Mouse (Mus musculus) CH12.LX (cell line): ENCODE results near the gene Bmp10. TPM values are rescaled to one million over a fixed set of nuclear protein-coding genes. Genes with fewer than 3 reads are reported as not detected.

Experiments used
- DNase-seq: peaks from one replicate; pipeline ENCODE4 v3.0.0-alpha.2; 2013; ENCODE audit errors: extremely low read depth
- H3K27ac ChIP-seq: 2 replicates; pipeline ENCODE4 v1.5.1; 2012; ENCODE audit warnings: low read depth, mild to moderate bottlenecking, control low read depth, moderate library complexity; ENCODE audit not compliant: insufficient read depth
- H3K27me3 ChIP-seq: replicated peaks from 2 replicates; pipeline ENCODE3; 2012; ENCODE audit warnings: inconsistent platforms
- H3K36me3 ChIP-seq, 2 experiments: replicated peaks in 1 of 2; 2 replicates each; pipeline versions ENCODE3 to v1.6.1; 2012; ENCODE audit warnings: inconsistent platforms in 1 of 2, low read length in 1 of 2, mild to moderate bottlenecking in 1 of 2, mixed read lengths in 1 of 2, moderate library complexity in 1 of 2; ENCODE audit not compliant: control insufficient read depth in 1 of 2, insufficient read depth in 1 of 2
- H3K4me1 ChIP-seq, 2 experiments: 2 replicates each; pipeline ENCODE4 v1.6.1; 2012; ENCODE audit warnings: inconsistent platforms in 1 of 2, moderate library complexity in 1 of 2; ENCODE audit not compliant: insufficient read depth in 2 of 2, control insufficient read depth in 1 of 2
- H3K4me2 ChIP-seq: 2 replicates; pipeline ENCODE4 v1.6.1; 2012; ENCODE audit warnings: low read depth, mild to moderate bottlenecking, control low read depth; ENCODE audit not compliant: poor library complexity, insufficient read depth, severe bottlenecking
- H3K4me3 ChIP-seq, 3 experiments: fragments of 150-350 bp in 1 of 3; sonication (generic) in 1 of 3; replicated peaks in 1 of 3; 2 replicates each; pipeline versions ENCODE3 to v1.5.1; 2011 to 2012; ENCODE audit warnings: low read depth in 2 of 3, low read length in 2 of 3, mild to moderate bottlenecking in 2 of 3, moderate library complexity in 2 of 3, control low read depth in 1 of 3, improper control_type of control experiment in 1 of 3, inconsistent platforms in 1 of 3, mixed read lengths in 1 of 3; ENCODE audit not compliant: poor library complexity in 1 of 3
- H3K79me2 ChIP-seq: replicated peaks from 2 replicates; pipeline ENCODE4 v1.6.1; 2012; ENCODE audit warnings: mild to moderate bottlenecking, moderate library complexity; ENCODE audit not compliant: control insufficient read depth, poor library complexity, insufficient read depth, severe bottlenecking; ENCODE audit errors: extremely low read depth
- H3K9ac ChIP-seq: 2 replicates; pipeline ENCODE4 v1.6.1; 2012; ENCODE audit warnings: low read depth, mild to moderate bottlenecking, control low read depth, moderate library complexity; ENCODE audit not compliant: insufficient read depth
- H3K9me3 ChIP-seq: replicated peaks from 2 replicates; pipeline ENCODE3; 2012; ENCODE audit warnings: low read length, inconsistent platforms, mixed read lengths
- CHD1 ChIP-seq: IDR thresholded peaks from 2 replicates; pipeline ENCODE4 v1.6.1; 2012; ENCODE audit warnings: low read depth, low read length, improper control_type of control experiment, inconsistent platforms
- CTCF ChIP-seq, 2 experiments: IDR thresholded peaks in 1 of 2; conservative IDR thresholded peaks in 1 of 2; 2 replicates each; pipeline ENCODE4 v1.5.1; 2011 to 2012; ENCODE audit warnings: low read depth in 2 of 2, low read length in 2 of 2, improper control_type of control experiment in 1 of 2, inconsistent platforms in 1 of 2, mild to moderate bottlenecking in 1 of 2, moderate library complexity in 1 of 2
- E2F4 ChIP-seq: IDR thresholded peaks from 2 replicates; pipeline ENCODE4 v1.6.1; 2011; ENCODE audit warnings: low read depth, low read length, improper control_type of control experiment; ENCODE audit not compliant: insufficient replicate concordance
- ETS1 ChIP-seq: conservative IDR thresholded peaks from 2 replicates; pipeline ENCODE4 v1.6.1; 2012; ENCODE audit warnings: low read depth, mild to moderate bottlenecking, inconsistent platforms, low read length, improper control_type of control experiment, moderate library complexity
- GABPA ChIP-seq: IDR thresholded peaks from 2 replicates; pipeline ENCODE4 v1.6.1; 2012; ENCODE audit warnings: low read depth, low read length, improper control_type of control experiment, inconsistent platforms; ENCODE audit not compliant: insufficient replicate concordance
- HCFC1 ChIP-seq: IDR thresholded peaks from 2 replicates; pipeline ENCODE4 v1.6.1; 2012; ENCODE audit warnings: low read depth, mild to moderate bottlenecking, inconsistent platforms, low read length, improper control_type of control experiment
- IRF4 ChIP-seq: IDR thresholded peaks from 2 replicates; pipeline ENCODE4 v1.6.1; 2014; ENCODE audit warnings: low read depth, mild to moderate bottlenecking, inconsistent platforms, low read length, improper control_type of control experiment
- JUN ChIP-seq: IDR thresholded peaks from 2 replicates; pipeline ENCODE4 v1.6.1; 2011; ENCODE audit warnings: low read depth, mild to moderate bottlenecking, low read length, improper control_type of control experiment, moderate library complexity; ENCODE audit not compliant: insufficient read depth
- JUND ChIP-seq: conservative IDR thresholded peaks from 2 replicates; pipeline ENCODE4 v1.6.1; 2011; ENCODE audit warnings: low read depth, low read length, improper control_type of control experiment
- MAX ChIP-seq: IDR thresholded peaks from 2 replicates; pipeline ENCODE4 v1.6.1; 2011; ENCODE audit warnings: low read length, improper control_type of control experiment
- MAZ ChIP-seq: IDR thresholded peaks from 2 replicates; pipeline ENCODE4 v1.6.1; 2012; ENCODE audit warnings: low read depth, mild to moderate bottlenecking, inconsistent platforms, low read length, improper control_type of control experiment, moderate library complexity
- NRF1 ChIP-seq: IDR thresholded peaks from 2 replicates; pipeline ENCODE4 v1.6.1; 2014; ENCODE audit warnings: low read depth, mild to moderate bottlenecking, inconsistent platforms, low read length, improper control_type of control experiment, moderate library complexity
- PAX5 ChIP-seq: IDR thresholded peaks from 2 replicates; pipeline ENCODE4 v1.6.1; 2012; ENCODE audit warnings: low read length, inconsistent platforms, mixed read lengths
- RAD21 ChIP-seq: IDR thresholded peaks from 2 replicates; pipeline ENCODE4 v1.6.1; 2011; ENCODE audit warnings: low read depth, mild to moderate bottlenecking, low read length, improper control_type of control experiment, moderate library complexity
- RCOR1 ChIP-seq: conservative IDR thresholded peaks from 2 replicates; pipeline ENCODE4 v1.6.1; 2012; ENCODE audit warnings: low read depth, mild to moderate bottlenecking, inconsistent platforms, low read length, improper control_type of control experiment
- TBP ChIP-seq: conservative IDR thresholded peaks from 2 replicates; pipeline ENCODE4 v1.6.1; 2011; ENCODE audit warnings: low read depth, low read length, improper control_type of control experiment
- TCF12 ChIP-seq: IDR thresholded peaks from 2 replicates; pipeline ENCODE4 v1.6.1; 2014; ENCODE audit warnings: low read depth, mild to moderate bottlenecking, inconsistent platforms, low read length, improper control_type of control experiment
- ZNF384 ChIP-seq: IDR thresholded peaks from 2 replicates; pipeline ENCODE4 v1.6.1; 2012; ENCODE audit warnings: low read depth, low read length, improper control_type of control experiment, inconsistent platforms
- dilution Hi-C: fragments of 300-500 bp; cut with MboI; formaldehyde crosslinking; loops from 2 replicates; pipeline ENCODE4 v1.14.3; 2020; ENCODE audit warnings: low sequenced_read_pairs; ENCODE audit not compliant: extremely low pct_unique_long_range_greater_than_20kb, extremely low pct_ligation_motif_present
- in situ Hi-C: fragments of 300-500 bp; cut with MboI; formaldehyde crosslinking; loops from 3 replicates; pipeline ENCODE4 v1.14.3; 2019; ENCODE audit warnings: low sequenced_read_pairs, low pct_ligation_motif_present, low pct_unique_long_range_greater_than_20kb, mixed read lengths
- polyA plus RNA-seq: library from polyadenylated mRNA; unstranded; fragments of >175 nt; gene quantifications from 2 replicates; pipeline ENCODE4 v1.2.1, GENCODE M21; 2012; ENCODE audit warnings: low read depth; ENCODE audit not compliant: insufficient read length
- total RNA-seq, 2 experiments: library from RNA; depleted of rRNA; stranded (reverse); fragments of 300-350 nt in 1 of 2; fragments of >200 nt in 1 of 2; gene quantifications; 2 replicates each; pipeline ENCODE4 v1.2.3; 2012 to 2014

The Bmp10 gene
- total and polyA plus RNA-seq, 3 experiments = not detected

DNA sequence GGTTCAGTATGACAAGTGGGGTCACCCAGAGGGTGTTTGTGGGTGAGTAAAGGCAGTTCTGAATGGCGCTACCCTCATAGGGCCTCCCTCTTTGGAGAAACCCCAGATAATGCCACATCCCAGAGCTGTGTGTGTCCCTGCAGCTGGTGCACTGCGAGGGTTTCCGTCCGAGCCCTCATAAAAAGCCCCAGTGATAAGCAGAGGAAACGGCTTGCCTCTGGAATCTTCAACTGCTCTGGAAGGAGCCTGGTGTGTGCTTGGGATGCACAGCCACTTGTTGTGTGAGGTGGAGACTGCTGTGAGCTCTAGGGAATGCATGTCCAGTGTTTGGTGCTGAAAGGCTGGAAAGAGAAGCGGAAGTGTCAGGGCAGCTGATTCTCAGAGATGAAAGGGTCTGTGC lies 27.3 kb upstream of the Bmp10 start:
- H3K36me3 ChIP-seq = no peaks in the 10 kb centered on the region
- H3K4me1 ChIP-seq = peaks cover 7 to 28% of the 10 kb centered on the region in 2 experiments
- H3K79me2 ChIP-seq = no peaks in the 10 kb centered on the region
- dilution Hi-C loops = no loop called here
- no peak for DNase-seq
- H3K27me3 ChIP-seq = no peaks in the 10 kb centered on the region
- H3K27ac ChIP-seq = no peak overlapping the region
- in situ Hi-C loops = no loop called here
- no peak overlapping the region for H3K9ac ChIP-seq
- TF ChIP-seq CHD1 = no peak
- TF ChIP-seq MAZ = no peak
- no peak for TF ChIP-seq ZNF384
- no peak for TF ChIP-seq HCFC1
- no peak for TF ChIP-seq RCOR1
- TF ChIP-seq TCF12 = no peak
- no peak for TF ChIP-seq PAX5
- no peak for TF ChIP-seq E2F4
- peaks cover 2% of the 10 kb centered on the region for H3K9me3 ChIP-seq
- no peak overlapping the region for H3K4me3 ChIP-seq
- H3K4me2 ChIP-seq = no peak overlapping the region

GRCm38 (mm10) chr6:87412011-87412410 lies 16.8 kb upstream of the Bmp10 start:
- H3K27ac ChIP-seq = no peak overlapping the region
- no peaks in the 10 kb centered on the region for H3K36me3 ChIP-seq
- dilution Hi-C loops (no loop called here), in situ Hi-C loops (no loop called here)
- no peak overlapping the region for H3K9ac ChIP-seq
- H3K9me3 ChIP-seq = peaks cover 2% of the 10 kb centered on the region
- DNase-seq = no peak
- no peaks in the 10 kb centered on the region for H3K27me3 ChIP-seq
- H3K4me2 ChIP-seq = no peak overlapping the region
- H3K79me2 ChIP-seq = no peaks in the 10 kb centered on the region
- TF ChIP-seq JUN (no peak), IRF4 (no peak), MAX (no peak), GABPA (no peak), ETS1 (no peak), TCF12 (no peak), JUND (no peak), NRF1 (no peak), RAD21 (no peak), TBP (no peak), HCFC1 (no peak), CTCF (conservative IDR thresholded peaks at IDR 0.05 in 1 of 2, IDR thresholded peaks at IDR 0.05 in 1 of 2; ENCODE audit: low read depth in 2 of 2, low read length in 2 of 2) (no peak), E2F4 (no peak)
- H3K4me1 ChIP-seq = peaks cover 0 to 7% of the 10 kb centered on the region in 2 experiments; a peak in 1 of 4 replicates
- no peak overlapping the region for H3K4me3 ChIP-seq
